Mouse (Mus musculus): ENCODE data around the gene Tuba1b.

Tuba1b gene

DNA sequence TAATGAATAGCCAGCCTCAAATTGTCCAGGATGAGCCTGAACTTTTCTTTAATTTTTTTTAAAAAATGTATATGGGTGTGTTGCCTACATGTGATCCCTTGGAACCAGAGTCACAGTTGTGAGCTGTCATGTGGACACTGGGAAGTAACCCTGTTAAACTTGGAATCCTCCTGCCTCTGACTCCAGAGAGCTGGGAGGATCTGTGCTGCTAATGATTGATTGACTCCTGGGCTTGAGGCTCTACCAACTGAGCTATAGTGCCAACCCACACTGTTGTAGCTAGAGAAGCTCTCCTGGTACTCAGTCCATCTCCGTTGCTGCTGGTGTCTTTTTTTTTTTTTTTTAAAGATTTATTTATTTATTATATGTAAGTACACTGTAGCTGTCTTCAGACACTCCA, 50.3 kb downstream of the Tuba1b start:
- DNase-seq: no peak

DNA sequence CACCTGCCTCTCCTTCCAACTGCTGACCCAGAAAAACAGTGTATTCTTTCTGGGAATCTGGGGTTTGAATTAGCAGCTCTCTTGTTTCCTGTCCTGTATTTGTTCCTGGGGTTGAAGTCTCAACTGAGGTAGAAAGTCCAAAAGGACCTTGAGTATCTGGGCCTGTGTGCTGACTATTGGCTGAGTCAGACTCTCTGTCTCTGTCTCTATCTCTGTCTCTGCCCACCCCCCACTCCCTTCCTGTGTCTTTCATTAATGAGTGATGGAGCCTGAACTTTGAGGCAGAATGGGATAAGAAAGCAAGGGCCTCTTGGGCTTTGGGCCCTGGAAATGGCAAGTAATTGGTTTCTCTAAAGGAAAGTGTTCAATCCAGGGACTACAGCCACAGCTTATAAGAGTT, 50.7 kb downstream of the Tuba1b start:
- DNase-seq: no peak

GRCm38 (mm10) chr15:98881656-98882008, 52.7 kb downstream of the Tuba1b start:
- DNase-seq: no peak
